Mouse (Mus musculus) CH12.LX (cell line): ENCODE measurements around the gene Lrrc49. TPM values are rescaled to one million over a fixed set of nuclear protein-coding genes. Genes with fewer than 3 reads are reported as not detected.

Experiments
- DNase-seq: peaks from one replicate; pipeline ENCODE4 v3.0.0-alpha.2; 2013; ENCODE audit errors: extremely low read depth
- H3K27ac ChIP-seq: 2 replicates; pipeline ENCODE4 v1.5.1; 2012; ENCODE audit warnings: low read depth, mild to moderate bottlenecking, control low read depth, moderate library complexity; ENCODE audit not compliant: insufficient read depth
- H3K27me3 ChIP-seq: replicated peaks from 2 replicates; pipeline ENCODE3; 2012; ENCODE audit warnings: inconsistent platforms
- H3K36me3 ChIP-seq, 2 experiments: replicated peaks in 1 of 2; 2 replicates each; pipeline versions ENCODE3 to v1.6.1; 2012; ENCODE audit warnings: inconsistent platforms in 1 of 2, low read length in 1 of 2, mild to moderate bottlenecking in 1 of 2, mixed read lengths in 1 of 2, moderate library complexity in 1 of 2; ENCODE audit not compliant: control insufficient read depth in 1 of 2, insufficient read depth in 1 of 2
- H3K4me1 ChIP-seq, 2 experiments: 2 replicates each; pipeline ENCODE4 v1.6.1; 2012; ENCODE audit warnings: inconsistent platforms in 1 of 2, moderate library complexity in 1 of 2; ENCODE audit not compliant: insufficient read depth in 2 of 2, control insufficient read depth in 1 of 2
- H3K4me2 ChIP-seq: 2 replicates; pipeline ENCODE4 v1.6.1; 2012; ENCODE audit warnings: low read depth, mild to moderate bottlenecking, control low read depth; ENCODE audit not compliant: poor library complexity, insufficient read depth, severe bottlenecking
- H3K4me3 ChIP-seq, 3 experiments: fragments of 150-350 bp in 1 of 3; sonication (generic) in 1 of 3; replicated peaks in 1 of 3; 2 replicates each; pipeline versions ENCODE3 to v1.5.1; 2011 to 2012; ENCODE audit warnings: low read depth in 2 of 3, low read length in 2 of 3, mild to moderate bottlenecking in 2 of 3, moderate library complexity in 2 of 3, control low read depth in 1 of 3, improper control_type of control experiment in 1 of 3, inconsistent platforms in 1 of 3, mixed read lengths in 1 of 3; ENCODE audit not compliant: poor library complexity in 1 of 3
- H3K79me2 ChIP-seq: replicated peaks from 2 replicates; pipeline ENCODE4 v1.6.1; 2012; ENCODE audit warnings: mild to moderate bottlenecking, moderate library complexity; ENCODE audit not compliant: control insufficient read depth, poor library complexity, insufficient read depth, severe bottlenecking; ENCODE audit errors: extremely low read depth
- H3K9ac ChIP-seq: 2 replicates; pipeline ENCODE4 v1.6.1; 2012; ENCODE audit warnings: low read depth, mild to moderate bottlenecking, control low read depth, moderate library complexity; ENCODE audit not compliant: insufficient read depth
- H3K9me3 ChIP-seq: replicated peaks from 2 replicates; pipeline ENCODE3; 2012; ENCODE audit warnings: low read length, inconsistent platforms, mixed read lengths
- BHLHE40 ChIP-seq: IDR thresholded peaks from 2 replicates; pipeline ENCODE4 v1.6.1; 2011; ENCODE audit warnings: mild to moderate bottlenecking, low read depth, low read length, improper control_type of control experiment
- CHD1 ChIP-seq: IDR thresholded peaks from 2 replicates; pipeline ENCODE4 v1.6.1; 2012; ENCODE audit warnings: low read depth, low read length, improper control_type of control experiment, inconsistent platforms
- EP300 ChIP-seq: IDR thresholded peaks from 2 replicates; pipeline ENCODE4 v1.6.1; 2011; ENCODE audit warnings: low read length, improper control_type of control experiment
- ETS1 ChIP-seq: conservative IDR thresholded peaks from 2 replicates; pipeline ENCODE4 v1.6.1; 2012; ENCODE audit warnings: low read depth, mild to moderate bottlenecking, inconsistent platforms, low read length, improper control_type of control experiment, moderate library complexity
- GABPA ChIP-seq: IDR thresholded peaks from 2 replicates; pipeline ENCODE4 v1.6.1; 2012; ENCODE audit warnings: low read depth, low read length, improper control_type of control experiment, inconsistent platforms; ENCODE audit not compliant: insufficient replicate concordance
- IRF4 ChIP-seq: IDR thresholded peaks from 2 replicates; pipeline ENCODE4 v1.6.1; 2014; ENCODE audit warnings: low read depth, mild to moderate bottlenecking, inconsistent platforms, low read length, improper control_type of control experiment
- JUN ChIP-seq: IDR thresholded peaks from 2 replicates; pipeline ENCODE4 v1.6.1; 2011; ENCODE audit warnings: low read depth, mild to moderate bottlenecking, low read length, improper control_type of control experiment, moderate library complexity; ENCODE audit not compliant: insufficient read depth
- JUND ChIP-seq: conservative IDR thresholded peaks from 2 replicates; pipeline ENCODE4 v1.6.1; 2011; ENCODE audit warnings: low read depth, low read length, improper control_type of control experiment
- KAT2A ChIP-seq: IDR thresholded peaks from 2 replicates; pipeline ENCODE4 v1.6.1; 2012; ENCODE audit warnings: low read length, improper control_type of control experiment, inconsistent platforms; ENCODE audit not compliant: insufficient replicate concordance
- MAFK ChIP-seq: IDR thresholded peaks from 2 replicates; pipeline ENCODE4 v1.6.1; 2011; ENCODE audit warnings: low read length, improper control_type of control experiment; ENCODE audit not compliant: insufficient replicate concordance
- MAX ChIP-seq: IDR thresholded peaks from 2 replicates; pipeline ENCODE4 v1.6.1; 2011; ENCODE audit warnings: low read length, improper control_type of control experiment
- MAZ ChIP-seq: IDR thresholded peaks from 2 replicates; pipeline ENCODE4 v1.6.1; 2012; ENCODE audit warnings: low read depth, mild to moderate bottlenecking, inconsistent platforms, low read length, improper control_type of control experiment, moderate library complexity
- MEF2A ChIP-seq: IDR thresholded peaks from 2 replicates; pipeline ENCODE4 v1.6.1; 2014; ENCODE audit warnings: low read depth, mild to moderate bottlenecking, inconsistent platforms, low read length, improper control_type of control experiment, borderline replicate concordance
- NRF1 ChIP-seq: IDR thresholded peaks from 2 replicates; pipeline ENCODE4 v1.6.1; 2014; ENCODE audit warnings: low read depth, mild to moderate bottlenecking, inconsistent platforms, low read length, improper control_type of control experiment, moderate library complexity
- POLR2A ChIP-seq: IDR thresholded peaks from 2 replicates; pipeline ENCODE4 v1.6.1; 2011; ENCODE audit warnings: low read depth, mild to moderate bottlenecking, improper control_type of control experiment, low read length
- POLR2AphosphoS2 ChIP-seq: IDR thresholded peaks from 2 replicates; pipeline ENCODE4 v1.6.1; 2011; ENCODE audit warnings: low read depth, low read length, improper control_type of control experiment
- RAD21 ChIP-seq: IDR thresholded peaks from 2 replicates; pipeline ENCODE4 v1.6.1; 2011; ENCODE audit warnings: low read depth, mild to moderate bottlenecking, low read length, improper control_type of control experiment, moderate library complexity
- RCOR1 ChIP-seq: conservative IDR thresholded peaks from 2 replicates; pipeline ENCODE4 v1.6.1; 2012; ENCODE audit warnings: low read depth, mild to moderate bottlenecking, inconsistent platforms, low read length, improper control_type of control experiment
- SMC3 ChIP-seq: IDR thresholded peaks from 2 replicates; pipeline ENCODE4 v1.6.1; 2011; ENCODE audit warnings: low read depth, low read length, improper control_type of control experiment
- ZC3H11A ChIP-seq: IDR thresholded peaks from 2 replicates; pipeline ENCODE4 v1.6.1; 2012; ENCODE audit warnings: low read depth, mild to moderate bottlenecking, inconsistent platforms, low read length, improper control_type of control experiment
- ZKSCAN1 ChIP-seq: IDR thresholded peaks from 2 replicates; pipeline ENCODE4 v1.6.1; 2012; ENCODE audit warnings: low read depth, inconsistent platforms, low read length, improper control_type of control experiment, borderline replicate concordance
- ZMIZ1 ChIP-seq: IDR thresholded peaks from 2 replicates; pipeline ENCODE4 v1.6.1; 2012; ENCODE audit warnings: low read depth, mild to moderate bottlenecking, inconsistent platforms, low read length, improper control_type of control experiment
- ZNF384 ChIP-seq: IDR thresholded peaks from 2 replicates; pipeline ENCODE4 v1.6.1; 2012; ENCODE audit warnings: low read depth, low read length, improper control_type of control experiment, inconsistent platforms
- dilution Hi-C: fragments of 300-500 bp; cut with MboI; formaldehyde crosslinking; loops from 2 replicates; pipeline ENCODE4 v1.14.3; 2020; ENCODE audit warnings: low sequenced_read_pairs; ENCODE audit not compliant: extremely low pct_unique_long_range_greater_than_20kb, extremely low pct_ligation_motif_present
- in situ Hi-C: fragments of 300-500 bp; cut with MboI; formaldehyde crosslinking; loops from 3 replicates; pipeline ENCODE4 v1.14.3; 2019; ENCODE audit warnings: low sequenced_read_pairs, low pct_ligation_motif_present, low pct_unique_long_range_greater_than_20kb, mixed read lengths
- polyA plus RNA-seq: library from polyadenylated mRNA; unstranded; fragments of >175 nt; gene quantifications from 2 replicates; pipeline ENCODE4 v1.2.1, GENCODE M21; 2012; ENCODE audit warnings: low read depth; ENCODE audit not compliant: insufficient read length
- total RNA-seq, 2 experiments: library from RNA; depleted of rRNA; stranded (reverse); fragments of 300-350 nt in 1 of 2; fragments of >200 nt in 1 of 2; gene quantifications; 2 replicates each; pipeline ENCODE4 v1.2.3; 2012 to 2014

The Lrrc49 gene
- total and polyA plus RNA-seq, 3 experiments = 3.1 to 6.6 (median 6.2) TPM

DNA sequence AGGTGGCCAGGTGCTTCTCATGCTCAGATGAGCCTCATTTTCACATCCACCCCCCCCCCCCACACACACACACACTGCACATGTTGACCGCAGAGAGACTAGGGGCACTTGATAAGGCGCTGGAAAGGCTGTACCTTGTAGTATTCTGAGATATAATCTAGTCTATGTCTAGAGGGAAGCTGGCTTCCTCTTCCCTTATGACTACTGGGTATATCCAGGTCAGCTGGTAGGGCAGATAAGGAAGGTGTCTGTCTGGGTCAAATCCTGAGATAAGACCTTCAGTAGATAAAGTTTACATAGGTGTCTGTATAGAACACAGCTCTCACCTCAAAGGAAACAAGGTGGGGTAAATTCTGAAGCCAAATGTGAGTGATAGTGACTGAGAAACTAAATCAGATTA, 141.8 kb downstream of the Lrrc49 start:
- Histone ChIP-seq H3K79me2 (no peaks in the 10 kb centered on the region), H3K27me3 (no peaks in the 10 kb centered on the region), H3K9ac (no peak overlapping the region), H3K27ac (no peak overlapping the region), H3K4me1 (no peaks in the 10 kb centered on the region), H3K4me2 (no peak overlapping the region), H3K9me3 (no peaks in the 10 kb centered on the region), H3K4me3 (no peak overlapping the region), H3K36me3 (no peaks in the 10 kb centered on the region)
- in situ Hi-C loops = no loop called here
- DNase-seq = no peak
- TF ChIP-seq CHD1 (no peak), ZMIZ1 (no peak), POLR2AphosphoS2 (no peak), JUN (no peak), MAX (no peak), JUND (no peak), RCOR1 (no peak), EP300 (no peak), BHLHE40 (no peak), KAT2A (no peak), NRF1 (no peak)
- dilution Hi-C loops = no loop called here

- in situ Hi-C loops = no loop called here
- dilution Hi-C loops = no loop called here
- no peak overlapping the region for H3K27ac ChIP-seq
- no peak overlapping the region for H3K9ac ChIP-seq
- no peaks in the 10 kb centered on the region for H3K79me2 ChIP-seq
- no peak overlapping the region for H3K4me3 ChIP-seq
- TF ChIP-seq SMC3 (no peak), MEF2A (no peak), ZKSCAN1 (no peak), JUN (no peak), MAFK (no peak), GABPA (no peak), RCOR1 (no peak), MAX (no peak), ETS1 (no peak), POLR2A (no peak), JUND (no peak), MAZ (no peak), ZNF384 (no peak), RAD21 (no peak), CHD1 (no peak), IRF4 (no peak), EP300 (no peak), ZC3H11A (no peak)
- no peak overlapping the region for H3K4me2 ChIP-seq
- no peaks in the 10 kb centered on the region for H3K9me3 ChIP-seq
- no peaks in the 10 kb centered on the region for H3K4me1 ChIP-seq
- DNase-seq = no peak
- no peaks in the 10 kb centered on the region for H3K36me3 ChIP-seq
- H3K27me3 ChIP-seq = no peaks in the 10 kb centered on the region
Observed at GRCm38 (mm10) chr9:60545361-60546096, 142.4 kb downstream of the Lrrc49 start.
